Mouse (Mus musculus) left cerebral cortex, adult 2 months (tissue): ENCODE measurements around the gene Gm8127. TPM values are rescaled to one million over a fixed set of nuclear protein-coding genes. Genes with fewer than 3 reads are reported as not detected.
"Not testable (repeated sequence)": the region's sequence is repeated elsewhere in the genome, so short reads cannot be mapped to it uniquely, and the experiment has no call there.

Experiments
- DNase-seq, 2 experiments: peaks; one replicate each; pipeline ENCODE4 v3.0.0; 2021 to 2022; ENCODE audit warnings: low spot score in 2 of 2, mixed read lengths in 1 of 2; ENCODE audit errors: extremely low spot score in 1 of 2
- H3K27ac ChIP-seq: fragments of 200-600 bp; 2 replicates; pipeline ENCODE4 v1.8.1; 2022
- H3K4me3 ChIP-seq: fragments of 200-600 bp; 2 replicates; pipeline ENCODE4 v1.8.1; 2022
- intact Hi-C: fragments of 180-260 bp; cut with DNase I; formaldehyde crosslinking; loops from one replicate; pipeline ENCODE4 v1.15.1; 2025
- long read RNA-seq, 2 experiments: library from polyadenylated mRNA; stranded (forward); transcript quantifications; one replicate each; pipeline ENCODE4 v2.0.0; 2021; ENCODE audit warnings: borderline mapping rate in 2 of 2
- total RNA-seq, 2 experiments: library from RNA; stranded (reverse); gene quantifications; 2 replicates each; pipeline ENCODE4 v1.2.3; 2021

The Gm8127 gene
- total RNA-seq: not detected
- long read RNA-seq, experiment 1: 0 reads
- long read RNA-seq, experiment 2: 0 reads

GRCm38 (mm10) chr14:43293503-43293902, at the start of gene Gm8127:
Gm8127 (minus strand) TSS chr14:43293832.
- DNase-seq, H3K4me3 ChIP-seq, H3K27ac ChIP-seq, intact Hi-C loops: not testable (repeated sequence)

DNA sequence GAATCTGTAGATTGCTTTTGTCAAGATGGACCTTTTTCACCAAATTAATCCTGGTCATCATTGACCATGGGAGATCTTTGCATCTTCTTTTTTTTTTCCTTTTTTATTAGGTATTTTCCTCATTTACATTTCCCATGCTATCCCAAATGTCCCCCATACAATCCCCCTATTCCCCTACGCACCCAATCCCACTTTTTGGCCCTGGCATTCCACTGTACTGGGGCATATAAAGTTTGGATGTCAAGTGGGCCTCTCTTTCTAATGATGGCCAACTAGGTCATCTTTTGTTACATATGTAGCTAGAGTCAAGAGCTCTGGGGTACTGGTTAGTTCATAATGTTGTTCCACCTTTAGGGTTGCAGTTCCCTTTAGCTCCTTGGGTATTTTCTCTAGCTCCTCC, 44.0 kb upstream of the Gm8127 start:
- H3K4me3 ChIP-seq, H3K27ac ChIP-seq, intact Hi-C loops, DNase-seq: not testable (repeated sequence)

GRCm38 (mm10) chr14:43331362-43331880, 37.8 kb upstream of the Gm8127 start:
- intact Hi-C loops, H3K27ac ChIP-seq, DNase-seq, H3K4me3 ChIP-seq: not testable (repeated sequence)

DNA sequence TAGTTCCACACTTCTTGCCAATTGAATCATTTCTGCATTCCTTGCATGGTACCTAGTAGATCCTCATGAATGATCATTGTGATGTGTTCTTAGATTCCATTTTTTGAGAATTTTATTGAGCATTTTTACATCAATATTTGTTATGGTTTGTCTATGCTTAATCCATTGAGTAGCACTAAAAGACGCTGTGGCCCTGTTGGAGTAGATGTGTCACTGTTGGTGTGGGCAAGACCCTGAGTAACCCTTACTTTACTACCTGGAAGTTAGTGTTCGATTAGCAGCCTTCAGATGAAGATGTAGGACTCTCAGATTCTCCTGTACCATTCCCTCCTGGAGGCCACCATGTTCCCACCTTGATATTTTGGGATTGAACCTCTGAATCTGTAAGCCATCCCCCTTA, 35.0 kb upstream of the Gm8127 start:
- H3K27ac ChIP-seq, intact Hi-C loops, DNase-seq, H3K4me3 ChIP-seq: not testable (repeated sequence)

DNA sequence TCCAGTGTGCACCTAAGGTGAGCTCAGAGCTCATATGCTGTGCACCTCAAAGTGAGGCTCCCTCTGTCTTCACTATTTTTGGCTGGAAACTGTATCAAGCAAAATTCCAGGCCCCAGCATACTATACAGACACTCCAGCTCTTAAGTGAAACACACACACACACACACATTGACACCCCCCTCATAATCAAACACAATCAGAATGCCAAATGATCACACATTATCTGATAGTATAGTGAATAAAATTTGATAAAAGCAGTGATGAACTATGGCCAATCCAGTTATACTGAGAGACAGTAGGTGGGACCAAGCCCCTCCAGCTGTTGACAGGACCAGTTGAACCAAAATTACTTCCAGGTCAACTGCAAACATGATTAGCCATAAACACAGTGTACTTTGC, 25.9 kb upstream of the Gm8127 start:
- intact Hi-C loops, H3K27ac ChIP-seq, H3K4me3 ChIP-seq, DNase-seq: not testable (repeated sequence)

- H3K27ac ChIP-seq, intact Hi-C loops, H3K4me3 ChIP-seq: not testable (repeated sequence)
- DNase-seq: peak in 1 of 2 experiments; percentile 73
These were observed 15.0 kb downstream of the Gm8127 start for GRCm38 (mm10) chr14:43278681-43279080.

DNA sequence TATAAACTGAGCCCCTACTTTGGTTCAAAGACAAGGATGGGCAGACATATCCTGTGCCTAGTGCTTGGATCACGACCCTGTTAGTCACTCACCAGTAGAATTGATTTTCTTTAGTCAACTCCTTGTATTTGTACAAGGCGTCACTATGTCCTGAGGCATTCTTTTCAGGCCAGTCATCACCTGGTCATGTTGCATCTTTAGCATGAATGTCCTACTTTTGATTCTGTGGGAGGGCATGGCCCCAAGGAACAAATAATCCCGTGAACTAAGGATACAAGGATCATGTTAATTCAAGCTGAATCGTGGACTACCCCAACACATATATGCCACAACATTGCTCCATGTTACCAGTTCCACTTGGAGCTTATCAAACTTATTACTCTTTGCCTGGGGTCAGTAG, 15.5 kb downstream of the Gm8127 start:
- H3K4me3 ChIP-seq, DNase-seq, intact Hi-C loops, H3K27ac ChIP-seq: not testable (repeated sequence)

- intact Hi-C loops, H3K4me3 ChIP-seq, H3K27ac ChIP-seq, DNase-seq: not testable (repeated sequence)
These were observed 16.2 kb downstream of the Gm8127 start for GRCm38 (mm10) chr14:43277468-43277867.

GRCm38 (mm10) chr14:43275752-43276151, 17.9 kb downstream of the Gm8127 start:
- H3K4me3 ChIP-seq, DNase-seq, intact Hi-C loops: not testable (repeated sequence)

DNA sequence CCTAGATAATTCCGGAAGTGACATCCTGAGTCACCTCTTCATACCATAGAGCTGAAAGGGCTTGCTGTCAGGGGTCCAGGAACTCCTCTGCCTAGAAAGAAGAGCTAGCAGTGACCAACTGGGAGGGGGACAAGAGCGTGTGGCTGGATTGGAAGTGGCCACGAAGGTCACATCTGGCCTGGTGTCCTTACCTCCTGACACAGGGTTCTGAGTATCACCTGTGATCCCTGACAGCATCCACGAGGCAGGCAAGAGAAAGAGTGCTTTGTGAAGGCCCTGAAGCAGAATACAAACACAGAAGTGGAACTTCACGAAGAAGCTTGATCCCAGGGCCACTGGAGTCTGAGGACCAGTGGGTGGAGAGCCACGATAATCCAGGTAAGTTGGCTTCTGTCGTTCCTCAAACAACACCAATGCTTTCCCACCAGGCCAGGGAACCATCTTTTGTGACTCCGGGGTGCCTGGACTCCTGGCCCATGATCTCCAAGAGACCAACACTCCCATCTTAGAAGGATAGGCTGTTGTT, 18.6 kb downstream of the Gm8127 start, which contains the start of gene Gm9732:
Gm9732 (plus strand) TSS at position 51 of the 526 bp plus-strand sequence.
- intact Hi-C loops, H3K4me3 ChIP-seq, DNase-seq, H3K27ac ChIP-seq: not testable (repeated sequence)

More at GRCm38 (mm10) chr14:43275752-43276151, 17.9 kb downstream of the Gm8127 start:
- not testable (repeated sequence) for H3K27ac ChIP-seq

DNA sequence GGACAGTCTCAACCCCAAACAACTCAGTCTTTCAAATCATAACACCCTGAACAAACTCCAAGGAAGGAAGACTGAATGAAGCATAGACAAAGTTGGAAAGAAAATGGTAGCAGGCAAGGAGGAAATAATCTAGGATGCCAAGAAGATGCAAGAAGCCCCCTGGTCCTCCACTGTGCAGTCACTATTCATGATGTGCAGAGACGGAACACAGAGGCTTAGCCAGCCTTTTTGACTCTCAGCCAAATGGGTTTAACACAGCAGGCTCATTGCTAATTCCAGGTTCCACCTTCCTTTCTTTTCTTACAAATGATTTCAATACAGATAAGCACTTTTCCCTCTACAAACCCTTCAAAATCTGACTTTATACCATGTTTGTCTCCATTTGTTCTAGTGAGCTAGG, 20.5 kb downstream of the Gm8127 start:
- H3K4me3 ChIP-seq, H3K27ac ChIP-seq, DNase-seq, intact Hi-C loops: not testable (repeated sequence)

DNA sequence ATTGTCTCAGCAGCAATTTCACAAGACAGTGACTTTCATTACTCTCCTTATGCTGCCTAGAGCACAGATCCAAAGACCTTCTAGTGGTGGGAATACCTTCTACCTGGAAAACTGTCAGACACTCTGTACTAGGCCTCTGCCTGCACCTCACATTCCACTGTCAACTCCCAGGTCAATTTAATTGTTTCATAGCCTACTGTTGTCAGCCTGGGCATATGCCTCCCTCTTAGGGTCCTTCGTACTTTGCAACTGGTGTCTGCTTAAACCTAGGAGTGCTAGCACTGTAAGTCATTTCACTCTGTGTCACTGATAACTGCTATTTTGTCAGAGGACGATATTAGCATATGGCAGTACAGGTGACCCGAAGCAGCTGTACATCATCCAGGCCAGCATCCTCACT, 24.4 kb downstream of the Gm8127 start:
- intact Hi-C loops, H3K4me3 ChIP-seq, DNase-seq, H3K27ac ChIP-seq: not testable (repeated sequence)

- DNase-seq: peak in 1 of 2 experiments; percentile 43
These were observed 25.0 kb downstream of the Gm8127 start for GRCm38 (mm10) chr14:43268521-43269084.

GRCm38 (mm10) chr14:43263421-43263820, 30.2 kb downstream of the Gm8127 start:
- DNase-seq: peak in 1 of 2 experiments; percentile 7
- H3K4me3 ChIP-seq, intact Hi-C loops, H3K27ac ChIP-seq: not testable (repeated sequence)

More at GRCm38 (mm10) chr14:43268521-43269084, 25.0 kb downstream of the Gm8127 start:
- H3K27ac ChIP-seq, H3K4me3 ChIP-seq, intact Hi-C loops: not testable (repeated sequence)

GRCm38 (mm10) chr14:43258349-43258748, 35.3 kb downstream of the Gm8127 start, which contains the start of gene Gm8126:
Gm8126 (plus strand) TSS chr14:43258649.
- DNase-seq, intact Hi-C loops, H3K4me3 ChIP-seq, H3K27ac ChIP-seq: not testable (repeated sequence)

- intact Hi-C loops, DNase-seq, H3K27ac ChIP-seq, H3K4me3 ChIP-seq: not testable (repeated sequence)
These were observed 37.1 kb downstream of the Gm8127 start for GRCm38 (mm10) chr14:43256511-43256910.
